Mouse (Mus musculus) induced T-regulatory cell, adult 2 months (primary cell): ENCODE results near the gene Cyp2d22.
"Not testable (repeated sequence)": the region's sequence is repeated elsewhere in the genome, so short reads cannot be mapped to it uniquely, and the experiment has no call there.

Source experiments
- DNase-seq: peaks from one replicate; pipeline ENCODE4 v3.0.0-alpha.2; 2012; ENCODE audit warnings: low read depth

Gene Cyp2d22

DNA sequence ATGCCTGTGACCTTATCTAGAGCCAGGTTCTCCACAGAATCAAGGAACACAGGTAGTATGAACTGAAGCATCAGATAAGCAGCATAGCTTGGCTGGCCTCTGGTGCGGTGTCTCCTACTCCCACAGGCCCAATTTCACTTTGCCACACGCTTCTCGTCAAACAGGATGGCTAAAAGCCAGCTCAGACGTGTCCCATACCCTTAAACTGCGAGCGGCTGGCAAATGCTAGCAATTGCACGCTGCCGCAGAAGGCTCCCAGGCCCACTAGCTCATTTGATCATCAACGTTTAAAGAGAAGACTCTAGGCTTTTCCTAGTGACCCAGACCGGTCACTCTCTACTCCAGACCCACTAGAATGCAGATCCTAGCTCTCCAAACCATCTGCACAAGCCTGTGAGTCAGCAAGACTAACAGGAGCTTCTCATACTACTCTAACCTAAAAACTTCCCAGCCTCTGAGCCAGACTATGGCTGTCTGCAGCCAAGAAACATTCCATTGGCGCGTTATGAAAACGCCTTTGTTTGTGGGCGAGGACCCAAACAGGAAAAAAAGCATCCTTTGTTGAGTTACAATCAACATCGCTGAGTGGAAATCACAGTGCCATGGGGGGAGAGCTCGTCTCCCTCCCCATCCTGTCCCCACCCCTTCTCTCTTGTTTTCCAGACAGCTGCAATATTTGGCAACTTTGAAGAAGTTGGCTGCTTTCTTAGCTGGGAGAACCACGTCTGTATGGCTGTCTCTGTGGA lies 3.5 kb downstream of the Cyp2d22 start:
- DNase-seq: no peak

DNA sequence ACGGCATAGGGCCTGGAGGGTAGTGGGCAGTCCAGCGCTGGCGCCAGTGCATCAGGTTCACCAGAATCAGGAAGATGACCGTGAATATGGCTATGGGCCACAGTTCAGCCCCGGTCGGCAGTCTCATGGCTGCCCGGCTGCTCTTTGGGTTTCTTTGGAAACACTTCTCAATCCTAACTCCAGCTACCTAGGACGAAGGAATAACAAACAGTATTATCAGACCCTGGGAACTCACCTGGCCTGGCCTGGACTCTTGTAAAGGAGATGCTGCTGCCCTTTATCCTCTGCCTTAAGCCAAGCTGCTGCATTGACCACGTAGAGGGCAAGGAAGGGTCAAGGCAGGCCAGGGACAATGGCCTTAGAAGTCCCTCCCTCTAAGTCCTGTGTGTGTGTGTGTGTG lies 4.2 kb downstream of the Cyp2d22 start:
- DNase-seq: no peak

DNA sequence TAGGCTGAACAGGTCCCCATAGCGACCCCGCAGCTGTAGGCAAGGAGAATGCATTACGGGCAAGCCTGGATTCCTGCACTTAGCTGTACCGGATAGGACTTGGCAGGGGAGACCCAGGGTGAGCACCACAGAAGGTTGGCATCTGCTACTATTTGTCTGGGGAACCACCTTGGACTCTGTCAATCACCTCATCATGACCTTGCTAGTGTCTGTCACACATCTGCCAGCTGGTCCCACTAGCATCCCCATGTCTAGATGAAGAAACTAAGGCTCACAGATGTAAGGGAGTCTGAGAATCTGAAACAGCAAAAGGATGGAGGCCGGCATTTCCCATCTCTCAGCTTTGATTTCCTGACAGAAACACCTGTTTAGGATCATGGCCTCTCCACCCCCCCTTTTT lies 5.6 kb downstream of the Cyp2d22 start:
- DNase-seq: peak; percentile 1

DNA sequence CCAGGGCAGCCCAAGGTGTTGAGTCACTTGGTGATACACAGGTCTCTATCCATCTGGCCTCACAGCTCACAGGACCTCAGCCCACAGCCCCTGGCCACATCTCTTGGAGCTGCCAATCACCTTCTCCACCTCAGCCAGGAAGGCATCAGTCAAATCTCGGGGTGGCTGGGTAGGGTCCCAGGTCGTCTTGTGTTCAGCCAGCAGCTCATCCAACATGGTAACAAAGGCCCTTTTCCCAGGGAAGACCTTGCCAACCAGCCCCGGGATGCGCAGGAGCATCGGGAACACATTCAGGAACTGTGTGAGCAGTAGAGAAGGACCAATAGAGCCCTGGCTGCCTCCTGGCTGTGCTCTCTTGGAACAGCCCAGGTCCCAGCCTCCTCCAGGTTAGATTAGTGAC lies 7.1 kb downstream of the Cyp2d22 start:
- no peak for DNase-seq

DNA sequence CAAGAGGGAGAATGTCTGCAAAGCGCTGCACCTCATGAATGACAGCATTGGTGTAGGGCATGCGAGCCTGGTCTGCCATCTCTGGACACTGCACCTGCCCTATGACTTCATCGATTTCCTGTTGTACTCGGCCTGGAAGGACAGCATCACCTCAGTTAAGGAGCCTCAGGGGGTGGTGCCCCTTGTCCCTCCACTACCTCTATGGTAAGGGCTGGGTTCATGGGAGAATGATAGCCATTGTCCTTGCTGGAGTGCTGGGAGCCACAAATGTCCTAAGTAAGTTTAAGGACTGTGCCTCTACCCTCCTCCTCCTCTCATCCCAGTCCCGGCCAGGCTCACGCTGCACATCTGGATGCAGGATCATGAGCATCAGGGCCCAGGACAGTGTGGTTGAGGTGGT lies 7.6 kb downstream of the Cyp2d22 start:
- no peak for DNase-seq

DNA sequence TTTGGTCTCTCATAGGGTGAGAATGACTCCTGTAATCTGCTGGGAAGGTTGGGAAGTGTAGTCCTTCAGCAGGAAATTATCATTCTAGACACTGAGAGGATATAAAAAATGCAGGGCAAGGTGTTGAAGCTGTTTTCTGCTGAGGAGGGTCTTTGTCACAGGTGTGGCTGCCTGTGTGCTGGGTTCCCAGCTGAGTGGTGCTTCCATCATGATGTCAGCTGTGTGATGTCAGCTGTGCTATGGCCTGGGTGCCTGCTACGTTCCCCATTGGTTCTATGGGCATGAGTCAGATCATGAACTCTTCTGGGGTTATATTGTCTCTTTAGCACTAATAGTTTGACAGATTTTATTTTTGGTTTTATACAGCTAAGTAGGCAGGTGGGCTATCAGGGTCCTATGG lies 11.2 kb downstream of the Cyp2d22 start:
- no peak for DNase-seq

DNA sequence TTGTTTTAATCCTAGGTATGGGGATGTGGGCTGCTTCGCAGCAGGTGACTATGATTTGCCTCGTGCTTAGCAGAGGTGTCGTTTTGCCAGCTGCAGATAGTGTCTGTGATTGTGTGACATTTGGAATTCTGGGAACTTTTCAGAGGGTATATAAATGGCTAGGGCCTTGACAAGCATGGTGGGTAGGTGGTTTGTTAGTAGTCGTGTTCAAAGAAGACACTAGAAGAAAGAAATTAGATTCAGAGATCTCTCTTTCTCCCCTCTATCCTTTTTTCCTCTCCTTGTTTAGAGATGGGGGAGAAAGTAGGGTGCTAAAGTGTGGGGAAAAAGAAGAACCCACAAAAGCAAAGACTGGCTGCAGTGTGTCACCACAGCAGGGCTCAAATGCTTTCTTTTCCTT lies 11.9 kb downstream of the Cyp2d22 start:
- no peak for DNase-seq

DNA sequence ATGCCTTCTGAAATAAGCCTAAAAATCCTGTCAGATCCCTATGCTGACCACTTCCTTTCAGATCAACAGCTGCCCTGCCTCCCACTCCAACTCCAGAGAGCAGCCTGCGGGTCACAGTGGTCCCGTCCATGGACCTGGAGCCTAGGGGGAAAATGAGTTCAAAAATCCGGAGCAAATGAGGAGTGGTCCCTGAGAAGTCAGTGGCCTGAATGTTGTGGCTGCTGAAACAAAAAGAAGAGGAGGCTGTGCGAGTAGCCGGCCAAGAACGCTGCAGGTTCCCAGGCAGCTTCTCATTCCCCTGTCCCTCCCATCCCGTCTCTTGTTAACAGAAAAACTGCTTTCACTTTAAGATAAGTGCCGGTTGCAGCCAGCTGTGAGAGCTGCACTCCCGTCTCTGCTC lies 15.5 kb downstream of the Cyp2d22 start:
- DNase-seq: not testable (repeated sequence)

DNA sequence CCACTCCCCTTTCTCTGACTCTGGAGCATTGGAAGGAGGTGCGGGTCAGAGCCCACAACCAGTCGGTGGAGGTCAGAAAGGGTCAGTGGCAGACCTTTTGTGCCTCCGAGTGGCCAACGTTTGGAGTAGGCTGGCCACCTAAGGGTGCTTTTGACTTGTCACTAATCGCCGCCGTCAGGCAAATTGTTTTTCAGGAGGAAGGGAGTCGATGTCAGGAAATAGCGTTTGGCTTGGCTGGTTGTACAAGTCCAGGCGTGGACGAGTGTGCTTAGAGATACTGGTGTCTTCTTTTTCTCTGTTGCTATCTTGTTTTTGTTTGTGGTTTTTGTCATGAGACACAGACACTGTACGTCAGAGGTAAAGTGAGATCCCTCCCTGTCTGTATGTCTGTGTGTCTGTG lies 16.3 kb downstream of the Cyp2d22 start:
- not testable (repeated sequence) for DNase-seq

DNA sequence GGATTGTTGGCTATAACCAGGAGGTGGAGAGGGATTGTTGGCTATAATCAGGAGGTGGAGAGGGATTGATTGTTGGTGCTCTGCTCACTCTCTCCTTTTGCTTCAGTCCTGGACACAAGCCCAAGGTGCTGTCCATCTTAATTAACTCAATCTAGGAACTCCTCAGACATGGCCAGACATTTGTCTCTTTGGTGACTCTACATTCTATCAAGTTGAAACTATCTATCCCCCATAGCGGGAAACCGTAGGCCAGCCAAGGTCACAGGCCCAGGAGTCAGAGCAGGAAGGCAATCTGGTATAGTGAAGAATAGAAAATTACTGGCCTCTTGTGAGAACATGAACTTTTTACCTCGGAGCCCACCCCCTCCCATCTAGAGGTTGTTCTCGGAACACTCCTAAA lies 17.8 kb downstream of the Cyp2d22 start:
- DNase-seq: no peak

DNA sequence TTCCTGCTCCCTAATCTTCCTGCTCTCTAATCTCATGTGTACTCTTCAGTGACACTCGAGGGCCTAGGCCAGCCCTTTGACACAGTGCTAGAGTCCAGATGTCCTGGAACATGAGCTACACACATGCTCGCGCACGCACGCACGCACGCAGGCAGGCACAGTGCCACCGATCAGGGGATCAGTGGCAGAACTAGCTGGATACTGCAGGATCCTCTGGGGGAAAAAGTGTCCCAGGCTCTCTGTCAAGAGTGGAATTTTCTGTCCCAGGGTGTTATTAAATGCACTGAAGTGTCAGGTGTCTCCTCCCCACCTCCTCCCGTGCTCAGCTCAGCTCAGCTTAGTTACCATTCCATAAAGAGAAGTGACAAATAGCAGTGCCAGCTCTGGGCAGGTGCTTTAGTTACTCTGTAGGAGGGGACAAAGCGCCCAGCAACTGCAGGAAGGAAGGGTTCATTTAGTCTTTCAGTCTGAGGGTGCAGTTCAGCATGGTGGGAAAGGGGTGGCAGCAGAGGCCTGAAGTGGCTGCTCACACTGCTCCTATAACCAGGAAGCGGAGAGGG lies 18.5 kb downstream of the Cyp2d22 start:
- peak; percentile 52 for DNase-seq

DNA sequence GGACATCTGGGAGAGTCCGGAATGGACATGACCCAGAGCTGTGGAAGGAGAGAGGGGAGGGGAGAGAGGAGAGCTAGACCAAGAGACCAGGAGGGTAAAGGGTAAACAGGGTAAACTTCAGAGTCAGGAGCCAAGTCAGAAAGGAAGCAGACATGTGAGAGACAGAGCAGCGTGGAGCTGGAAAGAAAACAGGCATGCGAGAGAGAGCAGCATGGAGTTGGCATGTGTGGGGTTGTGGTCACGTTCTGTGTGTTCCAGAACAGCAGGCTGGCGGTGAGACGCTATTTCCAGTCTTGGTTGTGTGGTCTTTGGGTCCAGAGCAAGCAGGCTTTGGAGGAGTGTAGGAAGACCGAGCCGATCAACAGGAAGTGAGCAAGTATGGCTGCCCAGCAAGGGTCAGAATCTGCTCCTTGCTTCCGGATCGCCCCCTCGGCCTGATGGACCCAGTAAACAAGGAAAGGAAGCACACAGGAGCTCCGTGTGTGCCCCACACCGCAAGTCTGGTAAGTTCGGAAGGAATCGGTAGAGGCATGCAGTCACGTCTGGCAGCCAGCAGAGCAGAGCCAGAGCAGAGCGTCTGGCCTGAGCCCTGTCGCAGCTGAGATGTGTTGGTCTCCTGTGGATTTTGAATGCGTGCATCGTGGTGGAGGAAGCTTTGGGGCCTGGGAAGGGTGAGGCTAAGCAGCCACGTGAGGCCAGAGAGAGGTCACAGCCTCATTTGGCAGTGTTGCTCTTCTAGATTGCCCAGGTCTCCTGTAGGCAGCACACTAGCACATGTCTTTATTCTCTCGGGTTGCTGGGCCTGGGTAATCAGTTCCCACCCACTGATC lies 21.4 kb downstream of the Cyp2d22 start:
- DNase-seq: no peak

DNA sequence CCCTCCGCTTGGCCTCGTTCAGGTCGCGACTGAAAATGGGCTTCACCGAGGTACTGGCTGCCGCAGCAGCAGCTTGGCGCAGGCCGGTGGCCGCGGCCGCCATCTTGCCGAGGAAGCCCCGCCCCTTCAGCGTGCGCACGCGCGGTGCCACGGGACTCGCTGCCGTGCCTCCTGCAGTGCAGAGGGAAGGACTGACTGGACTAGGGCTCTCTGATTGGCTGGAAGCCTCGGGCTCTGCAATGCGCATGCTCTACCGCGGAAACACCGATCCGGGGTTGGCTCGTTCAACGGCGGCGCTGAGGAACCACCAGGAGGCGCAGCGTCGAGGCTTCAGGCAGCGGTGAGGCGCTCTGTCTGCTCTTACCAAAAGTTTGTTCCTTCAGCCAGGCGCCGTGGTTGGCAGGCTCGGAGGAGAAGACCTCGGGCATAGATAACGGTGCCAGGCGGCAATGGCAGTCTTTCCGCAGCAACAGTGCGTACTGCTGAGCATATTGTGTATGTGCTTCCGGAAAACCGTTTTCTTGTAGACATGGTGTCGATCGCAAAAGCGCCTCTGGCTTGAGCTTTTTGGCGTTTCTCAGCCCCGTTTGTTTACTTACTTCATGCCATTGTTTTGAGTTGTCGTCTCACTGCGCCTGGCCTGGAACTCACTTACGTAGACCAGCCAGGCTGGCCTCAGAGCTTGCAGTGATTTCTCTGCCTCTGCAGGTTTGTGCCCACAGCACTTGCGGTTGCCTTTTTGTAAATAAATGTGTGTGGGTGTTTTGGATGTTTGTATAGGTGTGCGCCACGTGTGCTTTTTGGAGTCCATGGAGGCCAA lies 25.7 kb downstream of the Cyp2d22 start, which contains the start of gene Ndufa6:
Ndufa6 (minus strand) TSS at position 197 of the 820 bp plus-strand sequence.
- DNase-seq: peak; percentile 99

DNA sequence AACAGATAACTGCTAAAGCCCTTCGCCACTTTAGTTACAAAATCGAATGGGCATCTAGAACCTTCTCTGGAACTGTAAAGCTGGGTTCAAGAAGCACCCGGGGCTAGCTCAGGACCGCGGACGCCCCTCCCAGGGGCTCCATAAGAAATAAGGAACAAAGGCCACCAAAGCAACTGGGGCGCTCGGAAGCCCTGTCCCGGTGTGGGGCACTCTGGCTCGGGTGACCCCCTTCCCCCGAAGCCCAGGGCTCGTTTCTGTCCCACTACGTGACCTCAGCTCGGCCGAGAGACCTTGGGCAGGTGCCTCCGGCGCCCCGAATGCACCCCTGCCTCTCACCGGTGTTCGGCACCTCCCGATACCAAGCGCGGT lies 26.3 kb downstream of the Cyp2d22 start:
- no peak for DNase-seq

DNA sequence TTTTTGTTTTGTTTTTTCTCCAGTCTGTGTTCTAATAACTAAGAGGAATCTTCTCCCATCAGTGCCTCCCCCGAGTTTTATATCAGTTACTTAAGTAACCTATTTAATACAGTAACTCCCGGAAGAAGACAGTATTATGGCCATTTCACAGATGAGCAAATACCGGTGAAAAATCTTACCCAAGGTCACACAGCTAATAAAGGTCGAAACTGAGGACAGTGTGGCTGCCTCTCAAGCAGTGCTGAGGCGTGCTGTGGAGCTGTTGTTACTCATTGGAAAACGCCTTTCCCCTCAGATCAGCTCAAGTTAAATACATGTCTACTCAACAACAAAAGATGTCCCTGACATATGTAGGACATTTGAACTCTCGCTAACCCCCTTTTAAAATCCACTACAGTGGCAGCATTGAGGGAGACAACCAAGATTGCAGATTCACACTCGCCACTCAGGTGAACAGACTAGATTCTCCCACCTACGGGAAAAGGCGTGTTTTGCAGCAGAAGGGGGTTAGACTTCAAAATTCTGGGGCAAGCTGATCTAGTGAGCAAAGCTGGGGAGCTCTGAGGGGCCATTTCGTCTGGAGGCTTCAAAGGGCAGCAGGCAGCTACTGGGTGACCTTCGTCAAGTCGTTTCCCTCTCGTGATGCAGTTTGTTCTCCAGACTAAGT lies 26.8 kb downstream of the Cyp2d22 start:
- no peak for DNase-seq

DNA sequence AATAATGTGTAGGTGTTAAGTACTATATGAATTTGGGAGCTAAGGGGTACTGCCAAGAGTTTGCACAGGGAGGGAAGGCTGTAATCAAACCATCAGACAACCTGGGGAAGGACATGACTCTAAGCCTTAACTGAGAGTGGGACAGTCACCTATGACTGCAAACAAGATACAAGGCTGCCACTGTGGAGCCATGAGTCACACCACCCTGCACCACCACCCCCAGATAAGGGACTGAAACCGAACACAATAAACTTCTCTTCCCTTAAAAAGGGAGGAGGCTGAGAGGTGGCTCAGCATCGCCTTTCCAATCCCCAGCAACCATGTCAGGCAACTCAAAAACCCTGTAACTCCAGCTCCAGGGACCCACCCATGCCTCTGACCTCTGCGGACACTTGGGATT lies 28.6 kb downstream of the Cyp2d22 start:
- no peak for DNase-seq

DNA sequence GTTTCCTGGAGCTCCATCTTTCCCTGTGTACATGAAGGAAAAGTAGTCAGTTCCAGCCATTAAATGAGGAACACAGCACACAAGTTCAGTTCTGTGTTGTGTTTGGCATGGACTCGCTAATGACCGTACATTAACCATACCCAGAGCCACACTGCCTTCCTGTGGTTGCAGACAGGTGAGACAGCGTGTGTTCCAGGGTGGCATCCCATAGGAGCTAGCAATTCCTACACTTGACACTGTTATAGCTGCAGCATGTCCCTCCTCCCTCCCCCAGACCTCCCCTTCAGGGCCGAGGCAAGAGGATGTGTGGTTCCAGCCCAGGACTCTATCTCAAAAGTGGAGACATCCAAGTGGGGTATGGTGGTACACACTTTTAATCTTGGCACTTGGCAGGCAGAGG lies 29.7 kb downstream of the Cyp2d22 start:
- DNase-seq: no peak

DNA sequence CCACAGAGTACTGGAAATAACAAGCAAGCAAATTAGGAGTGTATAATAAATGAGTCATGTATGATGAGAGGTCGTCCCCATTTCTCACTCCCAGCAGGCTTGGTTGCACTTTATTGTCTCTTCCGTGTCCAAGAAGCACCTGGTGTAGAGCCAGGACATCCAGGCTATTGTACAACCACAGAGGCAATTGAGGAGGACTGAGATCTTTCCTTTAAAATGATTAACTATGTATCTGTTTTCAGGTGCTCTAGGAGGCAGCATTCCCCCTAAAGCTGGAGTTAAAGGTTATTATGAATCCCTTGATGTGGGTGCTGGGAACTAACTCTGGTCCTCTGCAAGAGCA lies 31.1 kb downstream of the Cyp2d22 start:
- DNase-seq: no peak

DNA sequence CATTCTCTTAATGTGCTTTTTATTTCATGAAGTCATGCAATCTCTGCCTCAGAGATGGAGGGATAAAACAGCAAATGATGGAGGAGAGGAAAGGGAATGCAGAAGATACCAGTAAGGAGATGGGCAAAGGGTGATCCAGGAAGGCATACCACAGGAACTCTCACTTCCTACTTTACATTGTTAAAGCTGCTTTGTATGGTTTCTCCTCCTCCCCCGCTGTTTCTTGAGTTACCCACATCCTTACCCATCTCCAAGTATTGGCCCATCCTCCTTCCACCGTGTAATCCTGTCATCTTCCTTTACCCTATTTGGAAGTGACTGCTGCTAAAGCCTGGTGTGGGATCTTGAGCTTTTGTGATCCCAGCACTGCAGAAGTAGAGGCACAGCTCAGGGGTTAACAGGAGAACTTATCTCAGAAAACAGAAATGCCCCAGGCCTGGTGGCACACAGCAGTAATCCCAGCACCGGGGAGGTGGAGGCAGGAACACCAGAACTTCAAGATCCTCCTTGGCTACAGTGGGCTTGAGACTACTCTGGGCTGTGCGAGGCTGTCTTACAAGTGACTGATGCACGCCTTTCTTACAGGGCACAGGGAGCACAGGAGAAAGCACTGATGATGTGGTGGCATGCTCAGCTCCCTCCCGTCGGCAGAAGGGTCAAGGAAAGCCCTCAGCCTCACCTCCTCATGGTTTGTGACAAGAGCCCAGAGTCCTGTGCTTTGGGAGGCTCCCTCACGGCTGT lies 31.6 kb downstream of the Cyp2d22 start:
- DNase-seq: no peak

DNA sequence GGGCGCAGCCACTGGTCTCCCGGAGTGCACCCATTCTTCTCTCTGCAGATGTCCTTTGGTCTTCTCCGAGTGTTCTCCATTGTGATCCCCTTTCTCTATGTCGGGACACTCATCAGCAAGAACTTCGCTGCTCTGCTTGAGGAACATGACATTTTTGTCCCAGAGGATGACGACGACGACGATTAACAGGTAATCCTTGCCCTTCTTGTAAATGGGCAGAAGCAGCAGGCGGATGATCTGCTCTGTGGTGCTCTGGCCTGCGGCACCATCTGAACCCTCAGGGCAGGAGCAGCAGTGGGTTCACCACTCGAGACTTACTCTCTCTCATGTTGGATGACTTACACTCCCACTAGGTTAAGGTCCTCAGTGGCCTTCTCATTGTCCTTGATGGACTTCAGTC lies 32.2 kb downstream of the Cyp2d22 start:
- no peak for DNase-seq

DNA sequence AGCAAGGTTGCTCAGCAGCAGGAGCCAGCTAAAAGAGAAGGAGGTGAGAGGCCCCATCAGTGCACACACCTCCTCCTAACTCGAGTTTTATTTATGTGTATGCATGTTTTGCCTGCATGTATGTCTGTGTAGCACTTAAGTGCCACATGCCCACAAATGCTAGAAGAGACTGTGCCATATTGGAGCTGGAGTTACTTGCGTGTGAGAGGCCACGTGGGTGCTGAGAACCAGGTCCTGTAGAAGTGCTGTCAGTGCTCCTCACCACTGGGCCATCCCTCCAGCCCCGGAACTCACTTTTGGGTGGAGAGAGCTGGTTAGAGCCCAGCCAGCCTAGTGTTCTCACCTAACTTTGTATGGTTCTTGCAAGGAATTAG lies 32.8 kb downstream of the Cyp2d22 start:
- no peak for DNase-seq
